Mouse (Mus musculus) heart, postnatal 0 days (tissue): ENCODE measurements around the gene Plch2. TPM values are rescaled to one million over a fixed set of nuclear protein-coding genes. Genes with fewer than 3 reads are reported as not detected.
A peak's percentile ranks its signal among the peaks of the same experiment; 100 is the strongest.

Experiments used
- ATAC-seq: fragments of 200-750 bp; cut with Nextera tagmentation; 2 replicates; pipeline ENCODE4 v1.8.0; 2017; ENCODE audit warnings: low read depth, moderate number of reproducible peaks, moderate library complexity; ENCODE audit not compliant: insufficient read depth
- DNase-seq: peaks from one replicate; pipeline ENCODE4 v3.0.0-alpha.2; 2016; ENCODE audit warnings: low spot score
- H3K27ac ChIP-seq: fragments of 300-500 bp; sonication (generic); 2 replicates; pipeline ENCODE4 v1.5.1; 2014; ENCODE audit warnings: low read depth, mild to moderate bottlenecking
- H3K27me3 ChIP-seq: fragments of 300-500 bp; sonication (generic); 2 replicates; pipeline ENCODE4 v1.6.1; 2014; ENCODE audit warnings: low read length, mixed read lengths; ENCODE audit not compliant: control insufficient read depth, insufficient read depth
- H3K36me3 ChIP-seq: fragments of 300-500 bp; sonication (generic); replicated peaks from 2 replicates; pipeline ENCODE4 v1.6.1; 2014; ENCODE audit warnings: low read length, mixed read lengths; ENCODE audit not compliant: control insufficient read depth, insufficient read depth
- H3K4me1 ChIP-seq: fragments of 300-500 bp; sonication (generic); 2 replicates; pipeline ENCODE4 v1.6.1; 2014; ENCODE audit warnings: antibody characterized with exemption; ENCODE audit not compliant: control insufficient read depth, insufficient read depth
- H3K4me2 ChIP-seq: fragments of 300-500 bp; sonication (generic); 2 replicates; pipeline ENCODE4 v1.6.1; 2014; ENCODE audit warnings: low read depth, mild to moderate bottlenecking, low read length, moderate library complexity
- H3K4me3 ChIP-seq: fragments of 300-500 bp; sonication (generic); 2 replicates; pipeline ENCODE4 v1.5.1; 2014; ENCODE audit warnings: low read depth, low read length
- H3K9ac ChIP-seq: fragments of 300-500 bp; sonication (generic); replicated peaks from 2 replicates; pipeline ENCODE4 v1.6.1; 2014; ENCODE audit warnings: low read depth, low read length, mixed read lengths
- H3K9me3 ChIP-seq: fragments of 300-500 bp; sonication (generic); replicated peaks from 2 replicates; pipeline ENCODE4 v1.6.1; 2016; ENCODE audit warnings: low read length; ENCODE audit not compliant: control insufficient read depth
- CTCF ChIP-seq: IDR thresholded peaks from 2 replicates; pipeline ENCODE4 v1.5.1; 2016; ENCODE audit warnings: antibody characterized with exemption, control low read depth, low read depth
- EP300 ChIP-seq: IDR thresholded peaks from 2 replicates; pipeline ENCODE4 v1.6.1; 2016; ENCODE audit warnings: antibody characterized with exemption, low read depth
- whole genome bisulfite sequencing: fragments of 180-500 bp; shearing (Covaris S2); extraction: QIAGEN DNeasy Blood & Tissue Kit; methylation state at CpG from one replicate; pipeline ENCODE4 v1.1.7; 2014; 5-methylcytosine and 5-hydroxymethylcytosine counted together
- polyA plus RNA-seq: library from polyadenylated mRNA; unstranded; fragments of >200 nt; fragmentation: Nextera tagmentation; extraction: Ambion mirVana; gene quantifications from 2 replicates; pipeline ENCODE4 v1.2.1, GENCODE M21; 2015
- total RNA-seq: library from RNA; depleted of rRNA; stranded (reverse); fragments of >200 nt; gene quantifications from 2 replicates; pipeline ENCODE4 v1.2.3, GENCODE M21; 2014; ENCODE audit warnings: low replicate concordance

The Plch2 gene
- total and polyA plus RNA-seq, 2 experiments from 2014 or later, result 0.05 to 0.15 TPM

DNA sequence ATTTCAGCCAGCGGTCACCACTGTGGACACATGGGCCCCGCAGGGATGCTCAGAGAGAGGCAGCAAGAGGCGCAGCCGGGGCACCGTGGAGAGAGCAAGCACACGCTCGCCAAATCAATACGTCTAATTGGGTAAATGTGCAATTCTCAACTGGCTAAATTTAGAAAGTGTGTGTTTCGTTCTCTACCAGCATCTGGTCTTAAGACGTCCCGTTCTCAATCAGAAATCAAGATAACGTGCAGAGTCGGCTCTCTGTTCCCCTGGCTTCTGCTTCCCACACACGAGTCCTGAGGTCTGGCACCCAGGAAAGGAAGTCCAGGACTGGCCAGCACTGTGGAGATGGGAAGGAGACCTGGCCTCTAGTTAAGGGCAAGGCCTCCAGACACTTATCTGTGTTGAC is 9.9 kb downstream of the Plch2 start:
- no peak overlapping the region for H3K9ac ChIP-seq
- ATAC-seq (no peak), DNase-seq (no peak)
- no peak overlapping the region for H3K4me3 ChIP-seq
- WGBS, result 62% methylated on average over 14 of the region's 14 CpGs
- no peak overlapping the region for H3K4me2 ChIP-seq
- TF ChIP-seq CTCF (no peak), EP300 (no peak)
- no peaks in the 10 kb centered on the region for H3K9me3 ChIP-seq
- no peaks in the 10 kb centered on the region for H3K4me1 ChIP-seq
- no peak overlapping the region for H3K27ac ChIP-seq
- H3K27me3 ChIP-seq, result peaks cover 49% of the 10 kb centered on the region
- no peaks in the 10 kb centered on the region for H3K36me3 ChIP-seq

GRCm38 (mm10) chr4:155043289-155043625 is 13.3 kb downstream of the Plch2 start:
- no peaks in the 10 kb centered on the region for H3K9me3 ChIP-seq
- H3K4me2 ChIP-seq, result no peak overlapping the region
- H3K9ac ChIP-seq, result no peak overlapping the region
- H3K27me3 ChIP-seq, result peaks cover 62% of the 10 kb centered on the region
- no peaks in the 10 kb centered on the region for H3K4me1 ChIP-seq
- H3K27ac ChIP-seq, result no peak overlapping the region
- ATAC-seq, result no peak
- no peaks in the 10 kb centered on the region for H3K36me3 ChIP-seq
- 0 out of 2 replicates have a peak overlapping the region, but pooled peaks have one; percentile 15 for H3K4me3 ChIP-seq
- 4% methylated on average over 16 of the region's 25 CpGs for WGBS
- no peak for TF ChIP-seq EP300
- TF ChIP-seq CTCF, result no peak
- no peak for DNase-seq

DNA sequence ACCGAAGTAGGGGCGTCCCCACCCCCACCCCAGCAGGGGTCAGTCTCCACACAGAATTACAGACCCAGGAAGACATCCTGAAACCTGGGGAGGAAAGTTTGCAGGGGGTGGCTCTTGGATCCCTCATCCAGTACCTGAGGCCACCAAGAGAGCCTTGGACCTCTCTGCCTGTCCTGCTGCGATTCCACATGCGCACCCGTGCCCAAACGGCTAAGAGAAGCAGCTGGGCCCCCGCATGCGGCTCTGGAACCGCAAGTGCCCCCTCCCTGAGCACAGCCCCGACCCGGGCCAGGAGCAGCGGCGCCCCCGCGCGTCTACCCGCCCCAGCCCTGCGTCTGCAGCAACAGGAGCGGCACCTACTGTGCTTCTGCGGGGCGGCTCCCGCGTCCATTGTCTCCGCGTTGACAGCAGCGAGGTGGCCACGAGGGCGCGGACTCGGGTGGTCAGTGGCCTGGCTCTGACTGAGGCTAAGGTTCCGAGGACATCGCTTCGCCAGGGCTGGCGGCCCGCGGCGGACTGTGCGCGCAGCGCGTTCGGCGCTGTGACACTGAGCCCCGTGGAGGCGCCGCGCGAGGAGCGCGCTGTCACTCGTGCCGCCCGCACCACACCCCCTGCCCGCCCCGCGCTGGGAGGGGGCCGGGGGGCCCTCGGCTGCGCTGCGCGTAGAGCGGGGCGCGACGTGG is 13.8 kb downstream of the Plch2 start:
- no peak for TF ChIP-seq CTCF
- no peak for TF ChIP-seq EP300
- WGBS, result 1% methylated on average over 60 of the region's 65 CpGs
- DNase-seq (no peak), ATAC-seq (no peak)
- no peaks in the 10 kb centered on the region for H3K36me3 ChIP-seq
- H3K4me2 ChIP-seq, result no peak overlapping the region
- H3K9me3 ChIP-seq, result no peaks in the 10 kb centered on the region
- peak overlapping the region; percentile 15; the same call in 1 of the 2 replicates for H3K4me3 ChIP-seq
- H3K27me3 ChIP-seq, result peaks cover 62% of the 10 kb centered on the region
- H3K9ac ChIP-seq, result no peak overlapping the region
- no peak overlapping the region for H3K27ac ChIP-seq
- H3K4me1 ChIP-seq, result no peaks in the 10 kb centered on the region

- Histone ChIP-seq H3K4me2 (no peak overlapping the region), H3K27me3 (peaks cover 53% of the 10 kb centered on the region), H3K4me1 (no peaks in the 10 kb centered on the region), H3K27ac (no peak overlapping the region), H3K36me3 (no peaks in the 10 kb centered on the region), H3K9me3 (no peaks in the 10 kb centered on the region), H3K4me3 (no peak overlapping the region), H3K9ac (no peak overlapping the region)
- DNase-seq (no peak), ATAC-seq (no peak)
- TF ChIP-seq EP300, result no peak
- no peak for TF ChIP-seq CTCF
- 63% methylated on average over 6 of the region's 6 CpGs for WGBS
These were observed 15.9 kb downstream of the Plch2 start for GRCm38 (mm10) chr4:155040696-155041095.

GRCm38 (mm10) chr4:155040197-155040596 is 16.4 kb downstream of the Plch2 start:
- ATAC-seq (no peak), DNase-seq (no peak)
- H3K27ac ChIP-seq, result no peak overlapping the region
- H3K4me2 ChIP-seq, result no peak overlapping the region
- no peak overlapping the region for H3K9ac ChIP-seq
- no peaks in the 10 kb centered on the region for H3K4me1 ChIP-seq
- H3K4me3 ChIP-seq, result no peak overlapping the region
- no peaks in the 10 kb centered on the region for H3K9me3 ChIP-seq
- no peaks in the 10 kb centered on the region for H3K36me3 ChIP-seq
- 57% methylated on average over 9 of the region's 9 CpGs for WGBS
- peaks cover 48% of the 10 kb centered on the region for H3K27me3 ChIP-seq
- TF ChIP-seq EP300, result no peak
- no peak for TF ChIP-seq CTCF

DNA sequence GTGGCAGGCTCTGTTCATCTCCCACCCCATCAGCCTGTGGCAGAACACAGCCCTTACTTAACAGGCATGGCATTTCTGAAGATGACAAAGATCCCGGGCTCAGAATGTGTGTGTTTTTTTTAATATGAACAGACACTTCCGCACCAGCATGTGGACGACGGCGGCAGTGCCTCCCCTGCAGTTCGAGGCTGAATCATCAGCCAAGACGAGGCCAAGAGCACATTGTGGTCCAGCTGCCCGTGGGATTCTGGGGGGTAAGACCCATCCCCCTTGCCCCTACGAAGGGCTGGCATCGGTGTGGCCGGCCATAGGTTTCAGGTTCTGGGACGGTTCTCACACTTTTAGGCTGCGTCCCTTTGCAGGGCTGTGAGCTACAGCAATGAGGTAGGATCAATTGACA is 21.8 kb downstream of the Plch2 start:
- Histone ChIP-seq H3K36me3 (no peaks in the 10 kb centered on the region), H3K27ac (no peak overlapping the region), H3K4me3 (no peak overlapping the region), H3K4me1 (no peaks in the 10 kb centered on the region), H3K9me3 (no peaks in the 10 kb centered on the region), H3K9ac (no peak overlapping the region), H3K4me2 (no peak overlapping the region), H3K27me3 (peaks cover 33% of the 10 kb centered on the region)
- DNase-seq (no peak), ATAC-seq (no peak)
- WGBS, result 59% methylated on average over 13 of the region's 13 CpGs
- no peak for TF ChIP-seq CTCF
- no peak for TF ChIP-seq EP300
